Mouse (Mus musculus) spleen, adult 2 months (tissue): Measurements from ENCODE around the gene A130010J15Rik. TPM values are rescaled to one million over a fixed set of nuclear protein-coding genes. Genes with fewer than 3 reads are reported as not detected.

Experiments
- DNase-seq, 2 experiments: peaks; one replicate each; pipeline versions ENCODE4 v3.0.0 to v3.0.0-alpha.2; 2012 to 2021; ENCODE audit warnings: low spot score in 2 of 2, low read depth in 1 of 2
- H3K27ac ChIP-seq: fragments of 200-500 bp; 2 replicates; pipeline ENCODE4 v1.5.1; 2012; ENCODE audit warnings: low read length, inconsistent platforms; ENCODE audit not compliant: insufficient read depth
- H3K27me3 ChIP-seq: fragments of 200-500 bp; 2 replicates; pipeline ENCODE4 v1.6.1; 2012; ENCODE audit warnings: mild to moderate bottlenecking, moderate library complexity, low read length, inconsistent platforms; ENCODE audit not compliant: control insufficient read depth, insufficient read depth
- H3K36me3 ChIP-seq: fragments of 200-500 bp; 2 replicates; pipeline ENCODE4 v1.6.1; 2012; ENCODE audit warnings: mild to moderate bottlenecking, low read length, inconsistent platforms; ENCODE audit not compliant: control insufficient read depth, insufficient read depth
- H3K4me1 ChIP-seq: fragments of 200-500 bp; 2 replicates; pipeline ENCODE4 v1.6.1; 2011; ENCODE audit warnings: inconsistent platforms; ENCODE audit not compliant: control insufficient read depth, insufficient read depth, insufficient read length
- H3K4me3 ChIP-seq: fragments of 200-500 bp; 2 replicates; pipeline ENCODE4 v1.5.1; 2011; ENCODE audit warnings: mild to moderate bottlenecking, inconsistent platforms; ENCODE audit not compliant: insufficient read depth, insufficient read length; ENCODE audit errors: extremely low read depth
- CTCF ChIP-seq: fragments of 200-500 bp; IDR thresholded peaks from 2 replicates; pipeline ENCODE4 v1.5.1; 2011; ENCODE audit warnings: mild to moderate bottlenecking, inconsistent platforms; ENCODE audit not compliant: insufficient read depth, insufficient read length, insufficient replicate concordance; ENCODE audit errors: extremely low read depth
- POLR2A ChIP-seq: fragments of 200-500 bp; IDR thresholded peaks from 2 replicates; pipeline ENCODE4 v1.6.1; 2011; ENCODE audit warnings: low read depth, low read length, inconsistent platforms
- WGBS: fragments of 180-500 bp; shearing (Covaris S2); methylation state at CpG from one replicate; pipeline ENCODE4 v1.1.7; 2018; 5-methylcytosine and 5-hydroxymethylcytosine counted together
- polyA plus RNA-seq: library from polyadenylated mRNA; depleted of rRNA; stranded (reverse); fragments of >200 nt; gene quantifications from 2 replicates; pipeline ENCODE4 v1.2.3, GENCODE M21; 2012

A130010J15Rik gene
- polyA plus RNA-seq, 1 experiment: 1.8 TPM

- no peak for DNase-seq
- H3K27ac ChIP-seq: no peak overlapping the region
- H3K4me3 ChIP-seq: no peak overlapping the region
- TF ChIP-seq CTCF (no peak), POLR2A (no peak)
- no peaks in the 10 kb centered on the region for H3K27me3 ChIP-seq
- WGBS: 87% methylated on average over 18 of the region's 18 CpGs
- peaks cover 54% of the 10 kb centered on the region for H3K36me3 ChIP-seq
- peaks cover 23% of the 10 kb centered on the region; the same call in 1 of the 2 replicates for H3K4me1 ChIP-seq
These were observed 29.8 kb downstream of the A130010J15Rik start for GRCm38 (mm10) chr1:193197494-193198205.

- no peaks in the 10 kb centered on the region for H3K27me3 ChIP-seq
- 86% methylated on average over 2 of the region's 2 CpGs for WGBS
- DNase-seq: no peak
- H3K36me3 ChIP-seq: peaks cover 51% of the 10 kb centered on the region
- H3K4me3 ChIP-seq: no peak overlapping the region
- H3K27ac ChIP-seq: no peak overlapping the region
- TF ChIP-seq CTCF (no peak), POLR2A (no peak)
- H3K4me1 ChIP-seq: peaks cover 23% of the 10 kb centered on the region; the same call in 1 of the 2 replicates
These were observed 30.5 kb downstream of the A130010J15Rik start for GRCm38 (mm10) chr1:193198312-193198711.

- 3% methylated on average over 8 of the region's 8 CpGs for WGBS
- Histone ChIP-seq H3K27me3 (no peaks in the 10 kb centered on the region), H3K27ac (peak overlapping the region; percentile 99), H3K4me1 (peaks cover 23% of the 10 kb centered on the region; the same call in 1 of the 2 replicates), H3K4me3 (peak overlapping the region; percentile 85), H3K36me3 (peaks cover 30% of the 10 kb centered on the region)
- TF ChIP-seq CTCF (no peak), POLR2A (no peak; the same call in 1 of the 2 replicates)
- peak in 1 of 2 experiments; percentile 52 for DNase-seq
These were observed 33.0 kb downstream of the A130010J15Rik start for GRCm38 (mm10) chr1:193200640-193201382.

DNA sequence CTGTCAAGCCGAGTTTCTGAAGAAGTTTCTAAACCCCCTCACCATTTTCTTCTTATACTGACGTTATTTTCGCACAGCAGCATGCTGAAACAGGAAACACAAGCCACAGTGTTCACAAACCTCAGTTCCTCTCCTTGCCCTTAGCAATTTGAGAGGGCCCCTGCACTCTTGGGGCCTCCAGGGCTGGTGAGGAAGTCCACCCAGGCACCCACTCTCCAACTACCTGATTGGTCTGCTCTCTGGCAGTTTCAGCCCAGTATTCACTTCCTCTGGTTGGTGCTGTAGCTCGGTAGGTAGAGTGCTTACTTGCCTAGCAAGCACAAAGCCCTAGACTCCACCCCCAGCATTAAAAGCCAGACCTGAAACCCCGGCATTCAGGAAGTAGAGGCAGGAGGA is 33.5 kb downstream of the A130010J15Rik start, which contains the start of gene Traf3ip3:
Gene Traf3ip3 (minus strand): TSS at position 321 of the 396 bp plus-strand sequence.
- H3K36me3 ChIP-seq: peaks cover 26% of the 10 kb centered on the region
- H3K27ac ChIP-seq: peak within 1 kb of the TSS; percentile 99
- H3K4me3 ChIP-seq: peak within 1 kb of the TSS; percentile 85
- H3K27me3 ChIP-seq: no peaks in the 10 kb centered on the region
- DNase-seq: peak; percentile 87 to 93
- peaks cover 23% of the 10 kb centered on the region; the same call in 1 of the 2 replicates for H3K4me1 ChIP-seq
- WGBS: 4% methylated on average over 5 of the region's 5 CpGs
- TF ChIP-seq POLR2A (peak; percentile 41), CTCF (no peak)

- no peak overlapping the region for H3K4me3 ChIP-seq
- peaks cover 6% of the 10 kb centered on the region for H3K36me3 ChIP-seq
- no peak for DNase-seq
- TF ChIP-seq POLR2A: no peak
- no peak for TF ChIP-seq CTCF
- H3K27me3 ChIP-seq: no peaks in the 10 kb centered on the region
- H3K4me1 ChIP-seq: peaks cover 6% of the 10 kb centered on the region; the same call in 1 of the 2 replicates
- WGBS: 80% methylated on average over 2 of the region's 2 CpGs
- no peak overlapping the region for H3K27ac ChIP-seq
These were observed 36.0 kb downstream of the A130010J15Rik start for GRCm38 (mm10) chr1:193203821-193204220.

DNA sequence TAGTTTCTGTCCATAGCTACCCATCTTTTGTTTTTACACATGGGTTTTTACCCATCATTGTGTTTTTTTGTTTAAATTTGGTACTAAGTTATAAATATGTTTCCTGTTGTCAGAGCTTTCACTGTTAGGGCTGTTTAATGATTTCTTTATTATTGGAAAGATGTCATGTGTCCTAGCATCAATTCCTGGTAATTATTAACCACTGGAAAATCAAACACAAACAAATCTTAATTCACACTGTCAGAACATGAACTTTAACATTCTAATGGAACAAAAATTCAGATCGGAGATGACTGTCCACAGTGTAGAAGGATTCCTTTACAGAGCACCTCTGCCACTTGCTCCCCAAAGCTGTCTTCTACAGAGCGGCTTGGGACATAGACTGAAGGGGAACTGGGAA is 37.6 kb downstream of the A130010J15Rik start:
- Histone ChIP-seq H3K4me3 (no peak overlapping the region), H3K27me3 (no peaks in the 10 kb centered on the region), H3K4me1 (peaks cover 2% of the 10 kb centered on the region; the same call in 1 of the 2 replicates), H3K27ac (no peak overlapping the region), H3K36me3 (no peaks in the 10 kb centered on the region)
- TF ChIP-seq CTCF (no peak), POLR2A (no peak)
- DNase-seq: no peak
- 89% methylated on average over 2 of the region's 2 CpGs for WGBS
